Mouse (Mus musculus) R1 (cell line): ENCODE data around the gene Mical3.

Experiments used
- DNase-seq: peaks from one replicate; pipeline ENCODE4 v3.0.0-alpha.2; 2018; ENCODE audit warnings: low read depth, low spot score

Gene Mical3

DNA sequence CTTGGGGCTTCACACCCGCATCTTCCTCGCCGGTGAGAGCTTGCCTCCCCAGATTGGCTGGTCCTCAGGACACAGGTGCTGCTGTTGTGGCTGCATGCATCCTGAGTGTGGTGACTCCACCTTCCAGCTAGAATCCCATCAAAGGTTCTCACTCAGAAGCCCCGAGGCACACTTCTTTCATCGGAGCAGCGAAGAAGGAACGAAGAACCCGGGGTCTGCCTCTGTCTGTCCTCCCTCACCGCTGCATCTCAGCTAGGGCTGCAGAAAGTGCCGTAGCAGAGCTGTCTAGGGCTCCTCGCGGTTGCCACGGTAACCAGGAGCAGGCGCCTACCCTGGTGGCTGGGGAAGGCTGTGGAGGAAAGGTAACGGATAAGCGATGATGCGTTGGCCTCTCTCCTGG is at the start of gene Mical3:
Gene Mical3 (minus strand): TSS at position 227 of the 400 bp plus-strand sequence.
- DNase-seq = peak; percentile 83

DNA sequence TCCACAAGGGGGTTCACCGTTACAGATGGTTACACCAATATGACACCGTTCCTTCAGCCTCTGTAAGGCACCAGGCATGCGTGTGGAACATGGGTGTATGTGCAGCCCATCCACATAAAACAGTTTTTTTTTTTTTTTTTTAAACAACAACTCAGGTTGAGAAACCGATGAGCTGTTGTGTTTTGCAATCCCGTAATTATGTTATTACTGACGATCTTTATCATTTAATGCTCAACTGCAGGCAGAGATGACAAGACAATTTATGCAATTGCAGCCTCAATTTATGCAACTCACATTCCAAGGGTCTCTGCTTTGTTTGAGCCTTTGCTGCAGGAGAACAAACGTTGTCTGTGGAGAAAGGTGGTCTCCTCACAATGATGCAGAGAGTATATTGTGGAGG is 49.0 kb upstream of the Mical3 start:
- no peak for DNase-seq

DNA sequence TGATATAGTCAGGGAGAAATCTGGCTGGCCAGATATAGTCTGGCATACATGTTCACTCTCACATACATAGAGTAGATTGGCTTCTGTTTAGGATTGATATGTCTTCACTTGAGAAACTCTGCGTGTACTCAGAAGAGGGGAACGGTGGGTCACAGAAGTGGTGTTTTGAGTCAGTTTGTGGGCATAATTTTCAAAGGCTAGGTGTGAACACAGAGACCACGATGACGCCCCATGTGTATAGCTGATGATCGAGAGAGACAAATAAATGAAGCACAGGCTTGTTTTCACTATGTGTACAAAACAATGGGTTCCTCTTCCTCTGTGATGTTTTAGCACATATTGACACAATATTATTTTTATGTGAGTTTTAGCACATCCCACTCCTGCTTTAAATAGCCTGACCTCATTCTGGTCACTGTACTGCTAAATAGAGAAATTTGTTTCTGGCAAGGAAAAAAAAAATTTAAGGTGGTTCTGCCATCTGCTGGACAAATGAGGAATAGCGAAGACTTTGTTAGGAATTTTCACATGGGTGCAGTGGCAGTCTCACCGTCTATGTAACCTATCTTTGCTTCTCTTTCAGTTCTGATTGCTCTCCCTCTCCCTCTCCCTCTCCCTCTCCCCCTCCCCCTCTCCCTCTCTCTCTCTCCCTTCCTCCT is 48.0 kb upstream of the Mical3 start:
- DNase-seq = peak; percentile 59

DNA sequence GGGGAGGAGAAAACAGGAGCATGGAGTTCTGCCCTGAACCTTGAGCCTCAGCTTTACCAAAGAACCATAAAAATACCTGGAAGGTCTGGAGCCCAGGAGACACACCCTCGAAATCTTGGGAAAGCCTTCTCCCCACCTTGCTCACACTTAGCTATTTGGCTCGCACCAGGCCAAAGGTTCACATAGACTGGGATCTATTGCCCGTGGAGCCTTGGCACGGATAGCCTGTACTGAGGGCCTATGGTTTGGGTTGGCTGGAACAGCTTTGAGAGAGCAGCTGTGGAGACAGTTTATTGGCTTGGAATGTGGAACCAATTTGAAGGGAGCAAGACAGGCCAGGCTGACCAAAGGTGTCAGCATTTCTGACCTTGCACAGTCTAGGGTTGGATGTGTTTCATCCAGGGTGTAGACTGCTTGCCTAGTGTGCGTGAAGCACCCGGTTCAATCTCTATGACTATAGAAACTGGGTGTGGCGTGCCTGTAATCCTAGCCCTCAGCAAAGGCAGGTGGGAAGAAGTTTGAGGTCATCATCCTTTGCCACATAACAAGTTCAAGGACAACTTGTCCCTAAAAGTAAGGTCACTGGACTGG is 46.4 kb upstream of the Mical3 start:
- no peak for DNase-seq

DNA sequence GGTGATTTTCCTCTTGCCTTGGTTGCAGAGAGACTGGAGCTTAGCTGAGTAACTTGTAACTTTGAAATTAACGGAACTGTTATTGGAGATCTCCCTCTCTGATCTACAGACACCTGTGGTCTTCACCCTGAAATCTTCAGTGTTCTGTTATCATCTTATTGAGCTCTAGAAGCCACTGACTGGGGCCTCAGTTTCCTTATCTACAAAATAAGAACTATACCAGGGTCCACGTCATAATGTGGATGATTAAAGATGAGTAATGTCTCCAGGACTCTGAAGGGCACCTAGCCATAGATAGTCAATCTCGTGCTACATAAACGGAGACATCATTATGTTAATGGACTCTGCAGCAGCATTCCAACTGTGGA is 45.9 kb upstream of the Mical3 start:
- DNase-seq = no peak

DNA sequence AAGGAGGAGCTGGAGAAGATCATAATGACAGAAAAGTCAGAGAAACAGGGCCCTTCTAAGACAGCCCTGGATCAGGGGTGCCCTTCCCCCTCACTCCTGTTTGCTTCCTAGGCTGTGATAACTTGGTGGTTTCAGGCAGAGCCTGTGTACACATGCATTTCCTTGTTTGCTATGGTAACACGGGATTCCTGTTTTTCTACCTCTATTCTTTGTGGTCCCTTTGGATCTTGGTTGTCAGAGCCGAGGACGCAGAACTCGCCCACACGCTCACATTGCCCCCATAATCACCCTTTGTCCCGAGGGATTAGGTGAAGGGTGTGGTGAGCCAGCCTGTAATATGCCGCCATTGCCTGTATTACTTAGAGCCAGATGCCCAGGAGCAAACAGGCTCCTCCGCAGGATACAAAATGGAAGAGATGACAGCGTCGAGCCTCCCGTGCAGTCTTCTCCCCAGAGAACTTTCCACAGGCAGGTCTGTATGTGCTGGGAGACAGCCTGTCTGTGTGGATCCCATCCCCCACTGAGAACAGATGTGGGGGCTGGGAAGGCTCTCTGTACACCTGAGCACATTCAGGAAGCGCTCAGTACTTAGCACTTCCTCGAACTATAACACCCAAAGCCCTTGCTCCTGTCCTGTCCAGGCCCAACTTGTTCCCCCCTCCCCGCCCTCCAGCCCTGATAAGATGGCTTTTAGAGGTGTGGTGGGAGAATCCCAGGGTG is 45.4 kb upstream of the Mical3 start:
- DNase-seq = peak; percentile 41

DNA sequence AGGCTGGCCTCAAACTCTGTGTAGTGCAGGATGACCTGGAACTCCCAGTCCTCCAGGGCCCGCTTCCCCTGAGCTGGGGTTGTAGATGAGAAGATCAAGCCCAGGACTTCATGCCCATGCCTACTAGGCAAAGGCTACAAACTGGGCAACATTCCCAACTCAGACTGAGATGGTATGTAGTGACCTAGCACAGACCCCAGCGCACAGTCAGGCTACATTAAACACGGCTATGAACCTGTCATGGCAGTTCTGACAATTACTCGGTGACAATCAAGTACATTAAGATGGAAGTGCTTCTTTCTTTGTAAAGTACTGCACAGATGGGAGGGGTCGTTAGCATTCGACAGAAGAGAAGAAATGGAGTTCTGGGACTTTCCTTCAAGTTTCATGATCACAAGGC is 44.0 kb upstream of the Mical3 start:
- no peak for DNase-seq

DNA sequence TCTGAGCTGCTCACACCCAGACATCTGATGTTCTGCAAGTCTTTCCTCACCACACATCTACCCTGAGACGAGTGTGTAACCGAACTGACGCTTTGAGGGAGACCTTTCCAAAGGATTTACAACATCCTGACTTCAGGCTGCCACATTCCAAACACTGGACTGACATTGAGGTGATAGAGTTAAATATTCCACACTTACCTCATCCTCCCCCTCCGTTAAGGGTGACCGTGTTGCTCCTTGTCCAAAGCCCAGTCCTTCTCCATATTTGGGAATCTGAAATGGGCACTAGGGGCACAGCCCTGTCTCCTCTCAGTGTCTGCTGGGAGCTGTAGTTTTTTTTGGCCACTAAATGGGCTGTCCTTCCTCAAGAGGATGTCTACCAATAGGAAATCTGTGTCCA is 42.7 kb upstream of the Mical3 start:
- no peak for DNase-seq

DNA sequence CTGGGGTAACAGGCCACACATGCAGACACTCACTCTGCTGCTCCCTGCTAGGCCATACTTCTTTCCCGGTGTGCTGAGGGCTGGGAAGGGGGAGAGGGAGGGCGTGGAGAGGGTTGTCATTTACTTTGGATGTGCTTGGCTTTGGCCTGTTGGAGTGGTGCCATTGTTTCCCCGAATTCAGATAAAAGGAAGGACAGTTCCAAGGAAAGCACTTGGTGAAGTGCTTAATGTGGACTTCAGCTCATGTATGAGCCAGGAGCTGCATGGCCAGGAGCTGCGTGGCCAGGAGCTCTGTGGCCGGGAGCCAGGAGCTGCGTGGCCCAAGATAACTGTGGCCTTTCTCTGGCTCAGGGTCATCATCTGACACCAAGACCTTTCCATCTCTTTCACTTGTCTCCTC is 40.3 kb upstream of the Mical3 start:
- DNase-seq = no peak

DNA sequence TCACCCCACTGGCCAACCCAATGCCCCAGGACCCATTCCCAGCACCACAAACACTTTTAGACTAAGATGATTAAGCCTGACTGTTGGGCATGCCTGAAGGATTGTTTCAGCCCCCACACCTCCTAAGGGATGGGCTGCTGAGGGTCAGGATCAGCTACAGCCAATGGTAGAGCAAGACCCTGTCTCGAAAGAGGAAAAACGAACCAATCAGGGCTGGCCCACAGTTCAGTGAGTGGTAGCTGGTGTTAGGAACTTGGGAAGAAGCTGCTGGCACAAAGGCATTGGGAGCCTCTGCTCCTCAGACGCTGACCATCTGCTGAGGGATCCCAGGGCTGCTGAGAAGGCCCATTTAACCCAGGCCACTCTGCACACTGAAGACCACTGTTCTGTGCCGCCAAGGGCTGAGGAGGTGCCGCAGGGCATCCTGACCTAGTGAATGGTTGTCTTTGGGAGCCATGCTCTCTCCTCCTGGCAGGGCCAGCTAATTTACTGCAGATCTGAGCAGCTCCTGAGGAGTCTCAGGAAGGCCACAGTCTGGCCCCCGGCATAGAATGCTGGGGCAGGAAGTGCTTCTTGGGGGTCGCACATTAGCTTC is 36.7 kb upstream of the Mical3 start:
- peak; percentile 85 for DNase-seq

DNA sequence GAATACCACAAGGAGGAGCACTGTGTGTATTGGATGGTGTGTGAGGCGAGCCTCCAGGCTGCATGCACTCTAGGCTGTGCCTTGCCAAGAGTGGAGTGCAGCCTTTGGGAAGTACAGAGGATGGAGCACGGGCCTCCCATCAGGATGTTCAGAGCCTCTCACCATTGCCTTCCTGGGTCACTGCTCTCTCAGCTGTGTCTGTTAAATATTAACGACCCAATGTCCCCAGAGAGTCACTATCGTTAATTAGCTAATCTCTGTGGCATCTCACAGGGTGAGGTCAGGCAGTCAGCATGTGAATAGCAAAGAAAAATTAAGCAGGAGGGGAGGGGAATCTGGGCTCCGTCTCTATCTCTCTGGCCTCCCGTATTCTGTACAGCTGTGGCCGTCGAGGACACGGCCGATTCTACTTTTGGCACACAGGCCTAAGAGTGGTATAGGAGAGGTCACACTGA is 35.3 kb upstream of the Mical3 start:
- no peak for DNase-seq

DNA sequence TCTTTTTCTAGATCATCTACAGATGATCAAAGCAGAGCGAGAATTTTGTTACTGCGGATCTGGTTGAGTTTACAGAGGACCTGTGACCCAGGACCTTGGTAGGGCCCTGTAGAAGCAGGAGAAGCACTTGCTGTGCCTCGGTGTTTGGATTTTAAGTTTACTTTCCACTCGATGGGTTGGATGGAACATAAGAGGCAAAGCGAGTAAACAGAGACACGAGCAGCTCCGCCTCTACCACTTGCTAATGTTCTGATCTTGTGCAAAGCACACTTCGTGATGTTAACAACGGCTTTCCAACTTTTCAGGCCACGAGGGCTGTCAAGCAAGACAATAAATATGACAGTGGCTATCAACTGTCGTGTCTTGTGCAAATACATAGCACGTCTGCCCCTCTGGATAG is 31.8 kb upstream of the Mical3 start:
- no peak for DNase-seq

DNA sequence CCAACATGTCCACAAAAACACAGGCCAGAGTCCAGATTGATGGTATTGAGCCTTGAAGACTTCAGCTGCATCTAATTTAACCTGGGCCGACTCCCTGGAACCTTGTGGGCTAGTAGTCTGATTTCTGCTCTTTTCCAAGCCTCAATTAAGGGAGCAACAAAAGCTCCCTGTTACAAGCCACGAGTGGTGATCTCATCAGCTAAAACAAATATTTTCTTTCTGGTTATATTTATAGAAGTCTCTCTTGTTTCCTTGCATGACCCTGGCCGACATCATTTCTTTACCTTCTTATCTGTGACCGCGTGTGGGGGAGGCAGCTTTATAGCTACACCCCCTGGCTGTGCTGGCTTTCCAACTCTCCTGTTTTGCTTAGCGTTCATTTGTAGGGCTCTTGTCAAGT is 29.3 kb upstream of the Mical3 start:
- no peak for DNase-seq

DNA sequence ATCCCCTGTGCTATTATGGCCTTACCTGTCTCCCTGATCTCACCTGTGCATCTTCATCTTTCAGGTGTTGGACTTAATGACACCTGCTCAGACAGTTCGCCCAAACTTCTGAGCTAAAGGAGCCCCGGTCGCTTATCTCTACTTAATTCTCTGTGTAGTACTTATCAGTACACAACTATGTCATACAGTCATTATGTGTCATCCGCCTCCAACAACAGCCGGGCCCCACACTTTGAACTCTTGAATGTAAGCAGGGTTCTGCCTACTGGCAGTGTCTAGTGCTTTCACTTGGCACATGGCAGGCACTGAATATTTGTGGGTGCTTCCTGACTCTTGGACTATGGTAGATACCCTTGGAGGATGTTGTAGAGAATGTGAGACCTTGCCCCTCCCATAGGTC is 28.8 kb upstream of the Mical3 start:
- DNase-seq = no peak

DNA sequence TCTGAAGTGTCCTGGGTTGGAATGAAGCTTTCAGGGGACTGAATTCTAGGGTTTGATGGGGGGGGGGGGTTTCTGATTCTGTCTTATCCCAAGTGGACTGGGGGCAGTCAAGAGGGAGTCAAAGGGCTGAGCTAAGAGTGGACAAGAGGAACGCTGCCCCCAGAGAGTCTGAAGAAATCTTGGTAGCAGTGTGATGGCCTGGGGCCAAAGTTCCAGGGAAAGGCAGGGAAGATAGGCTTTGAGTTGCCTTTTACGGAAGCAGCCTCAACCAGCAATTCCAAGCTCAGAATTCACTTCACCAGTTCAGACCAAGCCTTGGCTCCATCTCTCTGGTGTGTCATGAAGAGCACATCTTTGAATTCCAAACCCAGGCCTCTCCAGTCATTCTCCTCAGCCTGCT is 25.2 kb upstream of the Mical3 start:
- no peak for DNase-seq

DNA sequence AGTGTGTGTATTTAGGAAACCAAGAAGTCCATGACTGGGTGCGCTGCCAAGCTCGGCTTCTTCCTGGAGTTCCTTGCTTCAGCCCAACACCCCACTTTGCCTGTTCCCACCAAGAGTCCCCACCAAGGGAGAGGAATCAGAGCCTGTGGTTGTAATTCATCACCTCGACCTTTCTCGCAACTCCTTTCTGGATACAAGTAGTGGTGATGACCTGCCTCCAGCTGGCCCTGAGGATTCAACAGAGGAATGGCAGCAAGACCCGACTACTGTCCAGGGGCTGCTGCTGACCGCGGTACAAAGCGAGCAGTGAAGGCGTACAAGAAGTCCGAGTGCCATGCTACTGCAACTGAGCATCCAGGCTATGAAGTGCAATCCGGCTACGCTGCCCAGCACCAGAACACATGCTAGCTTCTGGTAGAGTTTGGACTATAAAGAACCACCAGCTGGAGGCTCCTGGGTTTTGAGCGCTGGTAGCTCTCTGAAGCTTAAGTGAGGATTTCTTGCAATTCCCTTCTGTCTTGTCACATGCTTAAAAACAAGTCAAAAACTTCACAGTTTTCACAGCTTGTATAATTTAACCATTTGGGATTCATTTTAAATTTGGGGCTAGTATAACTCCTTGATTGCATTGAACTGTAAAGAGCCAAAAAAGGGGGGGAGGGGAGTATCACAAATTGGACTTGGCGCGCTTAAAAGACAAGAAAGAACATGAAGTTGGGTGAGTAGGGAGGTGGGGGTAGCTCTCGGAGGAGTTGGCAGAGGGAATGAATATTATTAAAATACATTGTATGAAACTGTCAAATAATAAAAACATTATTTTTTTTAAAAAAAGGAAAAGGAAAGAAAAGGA is 23.9 kb upstream of the Mical3 start:
- no peak for DNase-seq

DNA sequence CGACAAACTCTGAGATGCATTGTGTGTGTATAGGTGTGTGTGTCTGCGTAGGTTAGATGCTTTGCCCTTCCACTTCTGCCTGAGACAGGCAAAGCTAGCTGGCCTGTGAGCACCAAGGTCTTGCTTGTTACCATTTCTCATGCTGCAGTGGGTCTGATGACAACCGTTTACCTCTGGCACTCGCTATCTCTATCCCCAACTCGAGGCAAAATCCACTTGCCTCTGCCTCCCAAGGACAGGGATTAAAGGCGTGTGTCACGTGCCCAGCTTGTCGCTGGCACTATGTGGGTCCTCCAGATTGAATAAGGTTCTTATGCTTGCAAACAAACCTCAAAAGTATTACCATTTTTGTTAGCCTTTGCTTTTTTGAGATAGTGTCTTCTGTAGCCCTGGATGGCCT is 22.4 kb upstream of the Mical3 start:
- no peak for DNase-seq

DNA sequence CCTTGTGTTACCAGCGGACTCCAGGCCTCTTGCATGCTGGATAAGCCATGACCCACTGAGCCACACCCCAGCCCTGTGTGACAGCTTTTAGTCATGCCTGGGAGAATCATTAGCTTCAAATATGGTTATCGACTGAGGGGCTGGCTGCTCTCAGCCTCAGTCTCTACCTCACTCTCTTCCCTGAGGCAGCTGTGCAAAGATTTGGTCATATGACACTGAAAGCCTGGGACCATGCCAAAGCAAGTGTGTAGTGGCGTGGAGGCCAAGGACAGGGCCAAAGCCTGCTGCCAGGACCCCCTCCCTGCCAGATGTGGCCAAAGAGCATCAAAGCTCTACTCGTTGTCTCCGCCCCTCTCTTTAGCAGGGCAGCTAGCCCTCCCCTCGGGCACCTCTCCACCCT is 20.9 kb upstream of the Mical3 start:
- DNase-seq = no peak

DNA sequence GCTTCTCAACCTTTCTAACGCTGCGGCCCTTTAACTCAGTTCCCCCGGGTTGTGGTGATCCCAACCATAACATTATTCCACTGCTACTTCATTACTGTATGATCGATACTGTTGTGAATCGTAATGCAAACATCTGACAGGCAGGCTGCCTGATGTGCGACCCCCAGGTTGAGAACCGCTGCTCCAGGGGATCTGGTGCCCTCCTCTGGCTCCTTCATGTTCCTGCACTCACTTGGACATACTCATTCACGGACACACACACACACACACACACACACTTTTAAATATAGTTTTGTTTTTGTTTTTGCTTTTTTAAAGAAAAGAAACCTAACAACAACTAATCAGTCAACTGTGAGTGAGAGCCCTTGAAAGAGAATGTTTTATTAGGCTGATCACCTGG is 19.3 kb upstream of the Mical3 start:
- peak; percentile 63 for DNase-seq

DNA sequence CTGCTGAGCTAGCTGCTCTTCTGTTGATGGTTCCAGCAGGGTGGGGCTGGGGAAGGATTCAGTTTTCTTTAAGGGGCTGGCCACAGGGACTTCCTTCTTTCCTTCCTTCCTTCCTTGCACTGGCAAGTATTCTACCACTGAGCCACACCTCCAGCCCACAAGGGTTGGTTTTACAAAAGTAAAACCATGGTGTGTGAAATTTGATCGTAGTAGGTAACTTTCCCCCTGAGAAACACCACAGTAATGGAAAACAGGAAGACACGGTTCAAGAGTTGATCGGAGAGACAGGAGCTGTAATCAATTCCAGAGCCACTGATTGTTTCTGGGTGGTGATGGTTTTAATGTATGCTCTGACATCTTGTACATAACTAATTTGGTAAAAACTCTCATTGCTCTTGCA is 18.6 kb upstream of the Mical3 start:
- DNase-seq = no peak

DNA sequence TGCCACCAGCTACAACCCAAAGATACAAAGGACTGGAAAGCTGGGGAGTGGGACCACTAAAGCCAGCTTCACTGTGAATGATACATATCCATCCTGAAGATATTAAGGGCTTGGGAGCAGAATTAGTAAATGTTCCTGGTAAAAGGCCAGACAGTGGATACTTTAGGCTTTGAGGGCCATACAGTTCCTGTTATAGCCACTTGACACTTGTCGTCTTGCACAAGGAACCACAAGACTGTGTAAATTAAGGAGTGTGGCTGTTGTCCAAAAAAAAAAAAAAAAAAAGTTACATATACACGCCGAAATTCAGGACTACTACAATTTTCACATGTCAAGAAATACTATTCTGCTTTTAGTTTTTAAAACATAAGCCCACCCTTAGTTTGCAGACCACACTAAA is 17.6 kb upstream of the Mical3 start:
- DNase-seq = no peak

DNA sequence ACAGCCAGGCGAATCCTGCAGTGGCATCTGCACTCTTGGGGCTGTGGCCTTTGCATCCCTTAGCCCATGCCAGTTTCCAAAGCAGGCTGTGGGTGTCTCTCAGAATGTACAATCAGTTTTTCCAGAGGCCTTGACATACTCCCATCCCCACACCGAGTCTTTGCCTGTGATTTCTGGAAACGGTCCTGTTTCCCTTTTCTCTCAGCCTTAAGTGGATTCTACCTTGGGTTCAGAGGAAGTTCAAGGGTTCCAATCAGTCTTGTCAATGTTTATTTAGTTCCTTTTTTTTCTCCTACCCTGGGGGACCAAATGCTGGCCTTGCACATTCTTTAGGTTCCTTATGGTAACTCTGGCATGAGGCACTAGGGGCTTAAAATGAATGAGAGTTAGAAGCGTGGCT is 16.0 kb upstream of the Mical3 start:
- DNase-seq = no peak
